12 mouse cellular contexts compared by ENCODE assay signal in genomic region chr17:80884886-80885285, GRCm38 (mm10). TPM values are rescaled to one million over a fixed set of nuclear protein-coding genes. Genes with fewer than 3 reads are reported as not detected.
"Had no signal": no experiment of that assay in that cellular context is flagged by ENCODE, and none has a peak within 500 bp of the region (broad histone marks: within the 10 kb centered on the region; RNA-seq: fewer than 3 reads in every experiment).

No protein-coding gene starts in this region.

- H3K4me2 ChIP-seq: limb, embryonic 15.5 days; liver, embryonic 13.5 days; lung, embryonic 15.5 days; neural tube, embryonic 13.5 days had no signal

- H3K27ac ChIP-seq: liver, embryonic 13.5 days; lung, embryonic 15.5 days; neural tube, embryonic 13.5 days had no signal

- ATAC-seq: inflammation-experienced regulatory T-cells, adult 6 months; intestine, postnatal 0 days; liver, postnatal 0 days had no signal

- H3K27me3 ChIP-seq: limb, embryonic 15.5 days; liver, embryonic 13.5 days; lung, embryonic 15.5 days; neural tube, embryonic 13.5 days had no signal

- H3K36me3 ChIP-seq: limb, embryonic 15.5 days; liver, embryonic 13.5 days; lung, embryonic 15.5 days; neural tube, embryonic 13.5 days had no signal

- DNase-seq: kidney, adult 8-10 months; kidney, postnatal 25 days; layer of hippocampus, postnatal 36 days; liver, embryonic 13.5 days; liver, postnatal 0 days; right cerebral cortex, postnatal 25 days; thymus, postnatal 36 days had no signal

- H3K4me3 ChIP-seq: limb, embryonic 15.5 days; liver, embryonic 13.5 days; lung, embryonic 15.5 days; neural tube, embryonic 13.5 days had no signal

- H3K9ac ChIP-seq: limb, embryonic 15.5 days; liver, embryonic 13.5 days; liver, postnatal 0 days; lung, embryonic 15.5 days; neural tube, embryonic 13.5 days had no signal

- H3K9me3 ChIP-seq: limb, embryonic 15.5 days; liver, embryonic 13.5 days; lung, embryonic 15.5 days; neural tube, embryonic 13.5 days had no signal

RNA-seq across cellular contexts. Expression of gene Tmem178, which starts 59.5 kb away (rescaled TPM):
- polyA plus RNA-seq: inflammation-experienced regulatory T-cells, adult 6 months had no signal
